Mouse (Mus musculus) liver, embryonic 14.5 days (tissue): Measurements from ENCODE around the gene L1td1.

ENCODE experiments used
- CTCF ChIP-seq: IDR thresholded peaks from 2 replicates; pipeline ENCODE4 v1.5.1; 2016; ENCODE audit warnings: antibody characterized with exemption, low read depth, control low read depth
- EP300 ChIP-seq: IDR thresholded peaks from 2 replicates; pipeline ENCODE4 v1.6.1; 2016; ENCODE audit warnings: antibody characterized with exemption, low read depth

DNA sequence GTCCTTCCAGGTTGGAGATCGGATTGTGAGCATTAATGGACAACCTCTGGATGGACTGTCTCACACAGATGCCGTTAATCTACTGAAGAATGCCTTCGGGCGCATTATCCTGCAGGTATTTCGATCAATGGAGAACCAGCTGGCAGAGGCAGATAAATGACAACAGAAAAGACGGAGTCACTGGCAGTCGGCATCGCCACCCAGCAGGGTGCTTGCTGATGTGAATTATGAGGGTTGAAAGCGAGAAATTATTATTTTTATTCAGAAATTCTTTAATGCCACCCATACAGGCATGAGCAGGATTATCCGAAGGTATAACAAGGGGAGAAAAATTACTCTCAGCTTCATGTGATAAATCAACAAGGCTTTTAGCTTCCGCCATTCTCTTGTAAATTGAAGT, 38.4 kb upstream of the L1td1 start:
- TF ChIP-seq CTCF (no peak), EP300 (no peak)
